Mouse (Mus musculus) megakaryocyte, adult 5-6 weeks (primary cell): ENCODE data around the gene Nhlrc1. TPM values are rescaled to one million over a fixed set of nuclear protein-coding genes. Genes with fewer than 3 reads are reported as not detected.

Experiments
- total RNA-seq, 2 experiments: library from RNA; stranded (forward) in 1 of 2; stranded (reverse) in 1 of 2; fragments of 153-499, 151-499 nt in 1 of 2; fragments of 221-1000, 200-1000 nt in 1 of 2; gene quantifications; 2 replicates each; pipeline versions ENCODE4 v1.2.3 to v1.2.4; 2015 to 2017

Nhlrc1 gene
- total RNA-seq, 2 experiments from 2014 or later, result 0.07 to 0.70 TPM

Other genes with a start within 250 kb of the Nhlrc1 start
- gene Kif13a, start 85.0 kb downstream of the Nhlrc1 start, total RNA-seq (2015), result 21.2 and 25.8 TPM in 2 replicates
- gene Kif13a, start 85.0 kb downstream of the Nhlrc1 start, total RNA-seq (2017), result 46.9 and 47.5 TPM in 2 replicates
- 9.7 and 10.0 TPM in 2 replicates for gene Kdm1b, start 28.6 kb upstream of the Nhlrc1 start, total RNA-seq (2015)
- 9.6 and 11.3 TPM in 2 replicates for gene Kdm1b, start 28.6 kb upstream of the Nhlrc1 start, total RNA-seq (2017)
- gene Tpmt, start 29.9 kb upstream of the Nhlrc1 start, total RNA-seq (2015), result 7.0 and 9.8 TPM in 2 replicates
- gene Tpmt, start 29.9 kb upstream of the Nhlrc1 start, total RNA-seq (2017), result 8.6 TPM in 2 replicates
- 584 and 589 TPM in 2 replicates for gene Dek, start 91.4 kb upstream of the Nhlrc1 start, total RNA-seq (2015)
- gene Dek, start 91.4 kb upstream of the Nhlrc1 start, total RNA-seq (2017), result 678 and 828 TPM in 2 replicates
- gene Rnf144b, start 107.8 kb upstream of the Nhlrc1 start, total RNA-seq (2015), result 25.5 and 25.9 TPM in 2 replicates
- gene Rnf144b, start 107.8 kb upstream of the Nhlrc1 start, total RNA-seq (2017), result 25.6 and 28.7 TPM in 2 replicates